Mouse (Mus musculus) heart, embryonic 10.5 days (tissue): ENCODE measurements around the gene Gm21411. TPM values are rescaled to one million over a fixed set of nuclear protein-coding genes. Genes with fewer than 3 reads are reported as not detected.
A peak's percentile ranks its signal among the peaks of the same experiment; 100 is the strongest.
"Not testable (repeated sequence)": the region's sequence is repeated elsewhere in the genome, so short reads cannot be mapped to it uniquely, and the experiment has no call there.

ENCODE experiments used
- DNase-seq: peaks from one replicate; pipeline ENCODE4 v3.0.0-alpha.2; 2017; ENCODE audit warnings: low spot score
- H3K27ac ChIP-seq: fragments of 300-500 bp; sonication (generic); 2 replicates; pipeline ENCODE4 v1.5.1; 2016; ENCODE audit warnings: mild to moderate bottlenecking
- H3K27me3 ChIP-seq: fragments of 300-500 bp; sonication (generic); 2 replicates; pipeline ENCODE4 v1.6.1; 2016; ENCODE audit warnings: mild to moderate bottlenecking; ENCODE audit not compliant: poor library complexity, insufficient read depth, severe bottlenecking
- H3K36me3 ChIP-seq: fragments of 300-500 bp; sonication (generic); 2 replicates; pipeline ENCODE4 v1.6.1; 2016; ENCODE audit warnings: mild to moderate bottlenecking, moderate library complexity
- H3K4me1 ChIP-seq: fragments of 300-500 bp; sonication (generic); 2 replicates; pipeline ENCODE4 v1.6.1; 2016; ENCODE audit warnings: mild to moderate bottlenecking
- H3K4me3 ChIP-seq: fragments of 300-500 bp; sonication (generic); 2 replicates; pipeline ENCODE4 v1.5.1; 2016; ENCODE audit warnings: mild to moderate bottlenecking, moderate library complexity
- H3K9me3 ChIP-seq: fragments of 300-500 bp; sonication (generic); 2 replicates; pipeline ENCODE4 v1.6.1; 2016; ENCODE audit warnings: mild to moderate bottlenecking, moderate library complexity
- WGBS: fragments of 180-500 bp; shearing (Covaris S2); methylation state at CpG from one replicate; pipeline ENCODE4 v1.1.7; 2016; 5-methylcytosine and 5-hydroxymethylcytosine counted together
- polyA plus RNA-seq: library from polyadenylated mRNA; unstranded; fragments of >200 nt; fragmentation: Nextera tagmentation; extraction: Ambion mirVana; gene quantifications from 2 replicates; pipeline ENCODE4 v1.2.1, GENCODE M21; 2016

Gene Gm21411
- 0.21 TPM in 1 of 2 replicates, not detected in the other for polyA plus RNA-seq

GRCm38 (mm10) chr4:146909386-146910137 lies at the start of gene Gm21411:
Gene Gm21411 (minus strand): TSS chr4:146909590.
- not testable (repeated sequence) for H3K9me3 ChIP-seq, H3K27ac ChIP-seq, H3K4me1 ChIP-seq, H3K27me3 ChIP-seq, H3K36me3 ChIP-seq, DNase-seq, H3K4me3 ChIP-seq
- 73% methylated on average over 9 of the region's 9 CpGs for WGBS

GRCm38 (mm10) chr4:146941691-146942090 lies 32.3 kb upstream of the Gm21411 start:
- not testable (repeated sequence) for DNase-seq, H3K27me3 ChIP-seq, H3K9me3 ChIP-seq, H3K27ac ChIP-seq, H3K4me1 ChIP-seq, H3K36me3 ChIP-seq
- peak overlapping the region; percentile 43; the same call in 1 of the 2 replicates for H3K4me3 ChIP-seq
- WGBS = 51% methylated on average over 32 of the region's 32 CpGs

- H3K4me3 ChIP-seq = peak overlapping the region; percentile 59
- H3K27me3 ChIP-seq = 0 out of 2 replicates have a peak, but pooled peaks cover 6% of the 10 kb centered on the region
- no peak for DNase-seq
- 0 out of 2 replicates have a peak overlapping the region, but pooled peaks have one; percentile 29 for H3K27ac ChIP-seq
- H3K4me1 ChIP-seq = peaks cover 6% of the 10 kb centered on the region; the same call in 1 of the 2 replicates
- H3K36me3 ChIP-seq = no peaks in the 10 kb centered on the region
- 5% methylated on average over 76 of the region's 77 CpGs for WGBS
- H3K9me3 ChIP-seq = peaks cover 8% of the 10 kb centered on the region
These were observed 23.1 kb upstream of the Gm21411 start for GRCm38 (mm10) chr4:146932311-146933082.

- Histone ChIP-seq H3K4me1 (no peaks in the 10 kb centered on the region), H3K9me3 (peaks cover 5% of the 10 kb centered on the region; the same call in 1 of the 2 replicates), H3K36me3 (no peaks in the 10 kb centered on the region), H3K4me3 (no peak overlapping the region), H3K27ac (no peak overlapping the region), H3K27me3 (no peaks in the 10 kb centered on the region)
- no peak for DNase-seq
- 83% methylated on average over 3 of the region's 3 CpGs for WGBS
These were observed 5.8 kb upstream of the Gm21411 start for GRCm38 (mm10) chr4:146915196-146915595.

GRCm38 (mm10) chr4:146908131-146908530 lies 1.3 kb downstream of the Gm21411 start:
- WGBS = 91% methylated on average over 1 of the region's 1 CpGs
- not testable (repeated sequence) for H3K27ac ChIP-seq, H3K4me1 ChIP-seq, DNase-seq, H3K27me3 ChIP-seq, H3K9me3 ChIP-seq, H3K36me3 ChIP-seq, H3K4me3 ChIP-seq

GRCm38 (mm10) chr4:146904782-146905181 lies 4.6 kb downstream of the Gm21411 start:
- not testable (repeated sequence) for H3K4me1 ChIP-seq, DNase-seq, H3K27ac ChIP-seq, H3K36me3 ChIP-seq, H3K9me3 ChIP-seq, H3K27me3 ChIP-seq, H3K4me3 ChIP-seq
- 64% methylated on average over 2 of the region's 2 CpGs for WGBS

- 55% methylated on average over 3 of the region's 3 CpGs for WGBS
- H3K36me3 ChIP-seq, H3K27me3 ChIP-seq: not testable (repeated sequence)
These were observed 6.3 kb downstream of the Gm21411 start for GRCm38 (mm10) chr4:146903126-146903525.

More at GRCm38 (mm10) chr4:146903126-146903525, 6.3 kb downstream of the Gm21411 start:
- not testable (repeated sequence) for H3K9me3 ChIP-seq, H3K4me1 ChIP-seq, H3K4me3 ChIP-seq, DNase-seq, H3K27ac ChIP-seq

Other genes with a start within 250 kb of the Gm21411 start
- gene Zfp989, start 62.4 kb upstream of the Gm21411 start, polyA plus RNA-seq = 0.06 TPM in 1 of 2 replicates, not detected in the other
- gene Rex2, start 112.3 kb upstream of the Gm21411 start, polyA plus RNA-seq = 0.09 TPM in 1 of 2 replicates, not detected in the other
- 7.4 and 9.9 TPM in 2 replicates for gene Zfp991, start 222.4 kb upstream of the Gm21411 start, polyA plus RNA-seq